Mouse (Mus musculus) midbrain, postnatal 0 days (tissue): ENCODE measurements around the gene Ube2d3. TPM values are rescaled to one million over a fixed set of nuclear protein-coding genes. Genes with fewer than 3 reads are reported as not detected.

Source experiments
- ATAC-seq: fragments of 200-750 bp; cut with Nextera tagmentation; 2 replicates; pipeline ENCODE4 v1.8.0; 2017; ENCODE audit warnings: moderate number of reproducible peaks, mild to moderate bottlenecking, moderate TSS enrichment, moderate library complexity; ENCODE audit not compliant: low FRiP score
- DNase-seq: peaks from one replicate; pipeline ENCODE4 v3.0.0-alpha.2; 2015; ENCODE audit warnings: low spot score
- H3K27ac ChIP-seq: fragments of 300-500 bp; sonication (generic); 2 replicates; pipeline ENCODE4 v1.5.1; 2014; ENCODE audit warnings: low read depth, mild to moderate bottlenecking, low read length, mixed read lengths
- H3K27me3 ChIP-seq: fragments of 300-500 bp; sonication (generic); 2 replicates; pipeline ENCODE4 v1.6.1; 2014; ENCODE audit warnings: low read length, control low read depth, mixed read lengths; ENCODE audit not compliant: insufficient read depth
- H3K36me3 ChIP-seq: fragments of 300-500 bp; sonication (generic); 2 replicates; pipeline ENCODE4 v1.6.1; 2014; ENCODE audit warnings: low read length, control low read depth, mixed read lengths; ENCODE audit not compliant: insufficient read depth
- H3K4me1 ChIP-seq: fragments of 300-500 bp; sonication (generic); 2 replicates; pipeline ENCODE4 v1.6.1; 2014; ENCODE audit warnings: mild to moderate bottlenecking, control low read depth, antibody characterized with exemption, low read length, mixed read lengths; ENCODE audit not compliant: insufficient read depth
- H3K4me2 ChIP-seq: fragments of 300-500 bp; sonication (generic); 2 replicates; pipeline ENCODE4 v1.6.1; 2014; ENCODE audit warnings: low read depth, mild to moderate bottlenecking, low read length, mixed read lengths; ENCODE audit not compliant: poor library complexity, severe bottlenecking
- H3K4me3 ChIP-seq: fragments of 300-500 bp; sonication (generic); 2 replicates; pipeline ENCODE4 v1.5.1; 2014; ENCODE audit warnings: low read depth, mild to moderate bottlenecking, low read length, moderate library complexity
- H3K9ac ChIP-seq: fragments of 300-500 bp; sonication (generic); replicated peaks from 2 replicates; pipeline ENCODE4 v1.6.1; 2014; ENCODE audit warnings: mild to moderate bottlenecking, low read length, moderate library complexity, mixed read lengths; ENCODE audit not compliant: poor library complexity, severe bottlenecking
- H3K9me3 ChIP-seq: fragments of 300-500 bp; sonication (generic); 2 replicates; pipeline ENCODE4 v1.6.1; 2016; ENCODE audit warnings: low read length, control low read depth
- CTCF ChIP-seq: IDR thresholded peaks from 2 replicates; pipeline ENCODE4 v1.5.1; 2016; ENCODE audit warnings: antibody characterized with exemption, mild to moderate bottlenecking
- WGBS: fragments of 180-500 bp; shearing (Covaris S2); extraction: QIAGEN DNeasy Blood & Tissue Kit; methylation state at CpG from one replicate; pipeline ENCODE4 v1.1.7; 2014; 5-methylcytosine and 5-hydroxymethylcytosine counted together
- polyA plus RNA-seq: library from polyadenylated mRNA; unstranded; fragments of >200 nt; fragmentation: Nextera tagmentation; extraction: Ambion mirVana; gene quantifications from 2 replicates; pipeline ENCODE4 v1.2.1, GENCODE M21; 2015
- total RNA-seq: library from RNA; depleted of rRNA; stranded (reverse); fragments of >200 nt; gene quantifications from 2 replicates; pipeline ENCODE4 v1.2.3, GENCODE M21; 2014

The Ube2d3 gene
- total and polyA plus RNA-seq, 2 experiments from 2014 or later: 319 to 750 TPM

GRCm38 (mm10) chr3:135439651-135440050, 1.7 kb downstream of the Ube2d3 start:
- Histone ChIP-seq H3K36me3 (no peaks in the 10 kb centered on the region; the same call in 1 of the 2 replicates), H3K9me3 (no peaks in the 10 kb centered on the region), H3K4me2 (peak overlapping the region; percentile 67), H3K9ac (peak overlapping the region; percentile 95), H3K27me3 (no peaks in the 10 kb centered on the region), H3K4me1 (no peaks in the 10 kb centered on the region; the same call in none of the 2 replicates), H3K27ac (peak overlapping the region; percentile 100), H3K4me3 (peak overlapping the region; percentile 94)
- WGBS: 1% methylated on average over 15 of the region's 15 CpGs
- ATAC-seq (no peak), DNase-seq (no peak)
- no peak for TF ChIP-seq CTCF

- H3K36me3 ChIP-seq: no peaks in the 10 kb centered on the region; the same call in 1 of the 2 replicates
- peak overlapping the region; percentile 94 for H3K4me3 ChIP-seq
- peak overlapping the region; percentile 95 for H3K9ac ChIP-seq
- no peak for TF ChIP-seq CTCF
- no peaks in the 10 kb centered on the region for H3K9me3 ChIP-seq
- H3K4me2 ChIP-seq: peak overlapping the region; percentile 67
- ATAC-seq: no peak
- H3K4me1 ChIP-seq: no peaks in the 10 kb centered on the region; the same call in none of the 2 replicates
- 18% methylated on average over 7 of the region's 7 CpGs for WGBS
- no peaks in the 10 kb centered on the region for H3K27me3 ChIP-seq
- DNase-seq: peak; percentile 34
- no peak overlapping the region for H3K27ac ChIP-seq
Observed at GRCm38 (mm10) chr3:135440221-135440620, 2.3 kb downstream of the Ube2d3 start.

- no peaks in the 10 kb centered on the region for H3K9me3 ChIP-seq
- peak overlapping the region; percentile 94 for H3K4me3 ChIP-seq
- DNase-seq (no peak), ATAC-seq (no peak)
- peak overlapping the region; percentile 67 for H3K4me2 ChIP-seq
- peak overlapping the region; percentile 95; the same call in 1 of the 2 replicates for H3K9ac ChIP-seq
- no peak overlapping the region for H3K27ac ChIP-seq
- no peak for TF ChIP-seq CTCF
- H3K36me3 ChIP-seq: no peaks in the 10 kb centered on the region; the same call in 1 of the 2 replicates
- no peaks in the 10 kb centered on the region; the same call in none of the 2 replicates for H3K4me1 ChIP-seq
- no peaks in the 10 kb centered on the region for H3K27me3 ChIP-seq
- 35% methylated on average over 10 of the region's 10 CpGs for WGBS
Observed at GRCm38 (mm10) chr3:135440621-135441020, 2.7 kb downstream of the Ube2d3 start.

DNA sequence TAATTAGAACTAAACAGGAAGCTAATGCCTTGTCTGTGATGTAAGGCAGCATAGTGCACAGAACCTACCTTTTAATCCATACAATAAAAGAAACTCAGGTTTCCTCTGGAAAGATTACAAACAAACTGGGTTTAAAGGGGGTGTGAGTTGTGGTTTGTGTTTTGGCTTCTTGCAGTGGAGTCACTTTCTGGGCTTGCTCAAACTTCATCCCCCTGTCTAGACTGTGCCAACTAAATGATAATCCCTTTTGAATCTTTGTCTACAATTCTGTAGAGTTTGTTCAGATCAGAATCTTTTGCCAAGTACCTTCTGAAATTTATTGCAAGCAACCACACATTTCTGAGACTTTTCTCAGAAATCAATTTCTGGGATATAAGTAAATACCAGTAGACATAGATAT, 7.0 kb downstream of the Ube2d3 start:
- no peak overlapping the region for H3K9ac ChIP-seq
- no peaks in the 10 kb centered on the region; the same call in 1 of the 2 replicates for H3K36me3 ChIP-seq
- H3K4me2 ChIP-seq: no peak overlapping the region
- no peaks in the 10 kb centered on the region for H3K27me3 ChIP-seq
- TF ChIP-seq CTCF: no peak
- no peak overlapping the region for H3K27ac ChIP-seq
- H3K4me1 ChIP-seq: no peaks in the 10 kb centered on the region; the same call in 1 of the 2 replicates
- ATAC-seq (no peak), DNase-seq (no peak)
- no peak overlapping the region for H3K4me3 ChIP-seq
- no peaks in the 10 kb centered on the region for H3K9me3 ChIP-seq

- H3K4me1 ChIP-seq: no peaks in the 10 kb centered on the region
- ATAC-seq (no peak), DNase-seq (no peak)
- no peak overlapping the region for H3K9ac ChIP-seq
- no peak overlapping the region for H3K4me2 ChIP-seq
- no peak for TF ChIP-seq CTCF
- H3K27ac ChIP-seq: no peak overlapping the region
- no peaks in the 10 kb centered on the region for H3K9me3 ChIP-seq
- H3K4me3 ChIP-seq: no peak overlapping the region
- peaks cover 3% of the 10 kb centered on the region for H3K36me3 ChIP-seq
- no peaks in the 10 kb centered on the region for H3K27me3 ChIP-seq
Observed at GRCm38 (mm10) chr3:135458981-135459380, 21.0 kb downstream of the Ube2d3 start.

- Histone ChIP-seq H3K27ac (no peak overlapping the region), H3K9me3 (no peaks in the 10 kb centered on the region), H3K27me3 (no peaks in the 10 kb centered on the region), H3K9ac (no peak overlapping the region), H3K36me3 (peaks cover 2% of the 10 kb centered on the region; the same call in 1 of the 2 replicates), H3K4me1 (no peaks in the 10 kb centered on the region), H3K4me3 (no peak overlapping the region), H3K4me2 (no peak overlapping the region)
- 94% methylated on average over 1 of the region's 1 CpGs for WGBS
- TF ChIP-seq CTCF: no peak
- DNase-seq: no peak
- no peak for ATAC-seq
Observed at GRCm38 (mm10) chr3:135468402-135468801, 30.5 kb downstream of the Ube2d3 start.
